ENCODE assay signal across 9 mouse cellular contexts in genomic region chr11:22956830-22957229, GRCm38 (mm10). TPM values are rescaled to one million over a fixed set of nuclear protein-coding genes. Genes with fewer than 3 reads are reported as not detected.
DNase-seq lines count a peak whose midpoint lies in the region; ATAC-seq and TF ChIP-seq lines count a peak whose summit lies in the region.
"Had no signal": no experiment of that assay in that cellular context is flagged by ENCODE, and none has a peak within 500 bp of the region (broad histone marks: within the 10 kb centered on the region; RNA-seq: fewer than 3 reads in every experiment).

No protein-coding gene starts in this region.

- H3K4me1 ChIP-seq in midbrain, embryonic 10.5 days: no peaks in the 10 kb centered on the region
- H3K4me1 ChIP-seq in midbrain, embryonic 16.5 days (ENCODE audit: control insufficient read depth, insufficient read depth, low read length): no peaks in the 10 kb centered on the region
- no peaks in the 10 kb centered on the region for H3K4me1 ChIP-seq in embryonic fibroblast, embryonic 13.5 days (ENCODE audit: control insufficient read depth, insufficient read depth, low read length)
- peaks cover 3% of the 10 kb centered on the region for H3K4me1 ChIP-seq in lung, adult 2 months (ENCODE audit: control insufficient read depth, insufficient read depth, low read length)
- no peaks in the 10 kb centered on the region for H3K4me1 ChIP-seq in small intestine, adult 2 months (ENCODE audit: control insufficient read depth, insufficient read depth, insufficient read length, low read length)

- H3K4me3 ChIP-seq in midbrain, embryonic 10.5 days: no peak overlapping the region
- no peak overlapping the region for H3K4me3 ChIP-seq in midbrain, embryonic 16.5 days (ENCODE audit: low read depth, low read length)
- H3K4me3 ChIP-seq in embryonic fibroblast, embryonic 13.5 days (ENCODE audit: insufficient read depth, low read length): no peak overlapping the region
- no peak overlapping the region for H3K4me3 ChIP-seq in lung, adult 2 months (replicated peaks; ENCODE audit: extremely low read depth, low read depth, low read length)
- no peak overlapping the region for H3K4me3 ChIP-seq in small intestine, adult 2 months (ENCODE audit: low read depth, low read length)
- H3K4me3 ChIP-seq: erythroblast, embryonic 14.5 days had no signal

- no peaks in the 10 kb centered on the region for H3K27me3 ChIP-seq in midbrain, embryonic 10.5 days (ENCODE audit: low read depth, poor library complexity, severe bottlenecking)
- no peaks in the 10 kb centered on the region for H3K27me3 ChIP-seq in midbrain, embryonic 16.5 days (ENCODE audit: control insufficient read depth, insufficient read depth, low read depth, low read length)
- no peaks in the 10 kb centered on the region for H3K27me3 ChIP-seq in small intestine, adult 2 months (ENCODE audit: control insufficient read depth, insufficient read depth, low read length)

- no peak overlapping the region for H3K4me2 ChIP-seq in midbrain, embryonic 16.5 days (ENCODE audit: low read length)

- WGBS in midbrain, embryonic 10.5 days: 81% methylated on average over 4 of the region's 4 CpGs
- 69% methylated on average over 4 of the region's 4 CpGs for WGBS in midbrain, embryonic 16.5 days
- 65% methylated on average over 4 of the region's 4 CpGs for WGBS in lung, adult 2 months
- 73% methylated on average over 4 of the region's 4 CpGs for WGBS in small intestine, adult 2 months

- no peak for TF ChIP-seq POLR2A in embryonic fibroblast, embryonic 13.5 days (IDR thresholded peaks at IDR 0.05; ENCODE audit: low read depth, low read length)
- no peak for TF ChIP-seq POLR2A in lung, adult 2 months (IDR thresholded peaks at IDR 0.05; ENCODE audit: borderline replicate concordance, extremely low read depth, low read depth, low read length)
- no peak for TF ChIP-seq POLR2A in small intestine, adult 2 months (IDR thresholded peaks at IDR 0.05; ENCODE audit: low read depth, low read length)

- ATAC-seq in midbrain, embryonic 16.5 days: no peak
- ATAC-seq in inflammation-experienced regulatory T-cells, adult 6 months: peak; percentile 69

- TF ChIP-seq CTCF in embryonic fibroblast, embryonic 13.5 days (IDR thresholded peaks at IDR 0.05; ENCODE audit: borderline replicate concordance, insufficient read depth, low read length): peak; percentile 74; the same call in 1 of the 2 replicates
- TF ChIP-seq CTCF in lung, adult 2 months (IDR thresholded peaks at IDR 0.05; ENCODE audit: insufficient read depth, low read length): peak; percentile 78
- TF ChIP-seq CTCF in small intestine, adult 2 months (IDR thresholded peaks at IDR 0.05; ENCODE audit: extremely low read depth, insufficient read length, insufficient replicate concordance, low read depth, low read length): peak; percentile 67; the same call in 1 of the 2 replicates

- no peaks in the 10 kb centered on the region for H3K9me3 ChIP-seq in midbrain, embryonic 10.5 days (replicated peaks)
- no peaks in the 10 kb centered on the region; the same call in 1 of the 2 replicates for H3K9me3 ChIP-seq in midbrain, embryonic 16.5 days (replicated peaks; ENCODE audit: control insufficient read depth, low read length, poor library complexity, severe bottlenecking)

- H3K36me3 ChIP-seq in midbrain, embryonic 10.5 days: peaks cover 33% of the 10 kb centered on the region
- 0 out of 2 replicates have a peak, but pooled peaks cover 2% of the 10 kb centered on the region for H3K36me3 ChIP-seq in midbrain, embryonic 16.5 days (ENCODE audit: control insufficient read depth, insufficient read depth, low read length)
- H3K36me3 ChIP-seq in small intestine, adult 2 months (ENCODE audit: control insufficient read depth, insufficient read depth, low read length): peaks cover 7% of the 10 kb centered on the region

- no peak overlapping the region for H3K9ac ChIP-seq in midbrain, embryonic 16.5 days (ENCODE audit: low read depth, low read length)

- peak; percentile 19 for DNase-seq in midbrain, embryonic 10.5 days (ENCODE audit: low spot score)
- peak; percentile 81 for DNase-seq in R1 (ENCODE audit: low read depth, low spot score)
- DNase-seq in lung, adult 2 months: peak; percentile 48
- DNase-seq in frontal cortex, adult 2 months (ENCODE audit: extremely low spot score in 1 of 2, low spot score in 1 of 2): no peak

- H3K27ac ChIP-seq in midbrain, embryonic 10.5 days (replicated peaks): no peak overlapping the region
- H3K27ac ChIP-seq in midbrain, embryonic 16.5 days (ENCODE audit: low read length): no peak overlapping the region
- no peak overlapping the region for H3K27ac ChIP-seq in embryonic fibroblast, embryonic 13.5 days (ENCODE audit: insufficient read depth, low read length)
- no peak overlapping the region for H3K27ac ChIP-seq in small intestine, adult 2 months (ENCODE audit: insufficient read depth, low read depth, low read length)

RNA-seq across cellular contexts. Expression of gene Zrsr1, which starts 15.0 kb away (rescaled TPM):
- 2.9 and 3.2 TPM in 2 replicates for polyA plus RNA-seq in midbrain, embryonic 10.5 days (2016; fragmentation: Nextera tagmentation; extraction: Ambion mirVana)
- 6.1 and 7.1 TPM in 2 replicates for polyA plus RNA-seq in midbrain, embryonic 16.5 days (2015; fragmentation: Nextera tagmentation; extraction: Ambion mirVana)
- 11.0 and 12.6 TPM in 2 replicates for polyA plus RNA-seq in embryonic fibroblast, embryonic 13.5 days (2011; ENCODE audit: insufficient read length, low read depth, missing spikeins)
- polyA plus RNA-seq in inflammation-experienced regulatory T-cells, adult 6 months (2017; shearing (Covaris generic)): 10 to 100 TPM in 1 of 3 experiments, 1 to 10 TPM in 2; 6.2 to 11.1 (median 8.8) TPM
- 10.2 and 11.5 TPM in 2 replicates for polyA plus RNA-seq in lung, adult 2 months (2012; rRNA removed)
- 2.5 and 3.9 TPM in 2 replicates for polyA plus RNA-seq in small intestine, adult 2 months (2012; rRNA removed)
- 59.0 and 60.0 TPM in 2 replicates for polyA plus RNA-seq in frontal cortex, adult 2 months (2012; rRNA removed)

RNA-seq across cellular contexts. Expression of gene Gm28048, which starts 25.1 kb away (rescaled TPM):
- 3.0 and 3.2 TPM in 2 replicates for polyA plus RNA-seq in midbrain, embryonic 10.5 days (2016; fragmentation: Nextera tagmentation; extraction: Ambion mirVana)
- 2.9 and 5.7 TPM in 2 replicates for polyA plus RNA-seq in midbrain, embryonic 16.5 days (2015; fragmentation: Nextera tagmentation; extraction: Ambion mirVana)
- 14.0 and 14.1 TPM in 2 replicates for polyA plus RNA-seq in embryonic fibroblast, embryonic 13.5 days (2011; ENCODE audit: insufficient read length, low read depth, missing spikeins)
- polyA plus RNA-seq in inflammation-experienced regulatory T-cells, adult 6 months (2017; shearing (Covaris generic)): 10 to 100 TPM; 32.2 to 37.8 (median 34.9) TPM
- not detected in 2 replicates for polyA plus RNA-seq in lung, adult 2 months (2012; rRNA removed)
- not detected in 2 replicates for polyA plus RNA-seq in small intestine, adult 2 months (2012; rRNA removed)
- 3.8 and 6.4 TPM in 2 replicates for polyA plus RNA-seq in frontal cortex, adult 2 months (2012; rRNA removed)
- polyA plus RNA-seq: erythroblast, embryonic 14.5 days had no signal

RNA-seq across cellular contexts. Expression of gene Commd1, which starts 25.4 kb away (rescaled TPM):
- polyA plus RNA-seq in midbrain, embryonic 10.5 days (2016; fragmentation: Nextera tagmentation; extraction: Ambion mirVana): 385 and 427 TPM in 2 replicates
- polyA plus RNA-seq in midbrain, embryonic 16.5 days (2015; fragmentation: Nextera tagmentation; extraction: Ambion mirVana): 248 and 268 TPM in 2 replicates
- polyA plus RNA-seq in embryonic fibroblast, embryonic 13.5 days (2011; ENCODE audit: insufficient read length, low read depth, missing spikeins): 88.3 and 102 TPM in 2 replicates
- 100 to 1,000 TPM in 1 of 3 experiments, 10 to 100 TPM in 2; 72.3 to 139 (median 76.1) TPM for polyA plus RNA-seq in inflammation-experienced regulatory T-cells, adult 6 months (2017; shearing (Covaris generic))
- polyA plus RNA-seq in lung, adult 2 months (2012; rRNA removed): 4.7 and 10.0 TPM in 2 replicates
- 4.9 and 5.2 TPM in 2 replicates for polyA plus RNA-seq in small intestine, adult 2 months (2012; rRNA removed)
- polyA plus RNA-seq in frontal cortex, adult 2 months (2012; rRNA removed): 39.1 and 46.5 TPM in 2 replicates

RNA-seq across cellular contexts. Expression of gene Cct4, which starts 33.5 kb away (rescaled TPM):
- 396 and 436 TPM in 2 replicates for polyA plus RNA-seq in midbrain, embryonic 10.5 days (2016; fragmentation: Nextera tagmentation; extraction: Ambion mirVana)
- 276 and 291 TPM in 2 replicates for polyA plus RNA-seq in midbrain, embryonic 16.5 days (2015; fragmentation: Nextera tagmentation; extraction: Ambion mirVana)
- 391 and 422 TPM in 2 replicates for polyA plus RNA-seq in embryonic fibroblast, embryonic 13.5 days (2011; ENCODE audit: insufficient read length, low read depth, missing spikeins)
- polyA plus RNA-seq in inflammation-experienced regulatory T-cells, adult 6 months (2017; shearing (Covaris generic)): 100 to 1,000 TPM; 197 to 230 (median 201) TPM
- 123 and 181 TPM in 2 replicates for polyA plus RNA-seq in lung, adult 2 months (2012; rRNA removed)
- polyA plus RNA-seq in small intestine, adult 2 months (2012; rRNA removed): 40.9 and 121 TPM in 2 replicates
- 63.7 and 77.8 TPM in 2 replicates for polyA plus RNA-seq in frontal cortex, adult 2 months (2012; rRNA removed)

RNA-seq across cellular contexts. Expression of gene Fam161a, which starts 50.5 kb away (rescaled TPM):
- 1.6 and 3.1 TPM in 2 replicates for polyA plus RNA-seq in midbrain, embryonic 10.5 days (2016; fragmentation: Nextera tagmentation; extraction: Ambion mirVana)
- polyA plus RNA-seq in midbrain, embryonic 16.5 days (2015; fragmentation: Nextera tagmentation; extraction: Ambion mirVana): 5.4 and 6.7 TPM in 2 replicates
- polyA plus RNA-seq in embryonic fibroblast, embryonic 13.5 days (2011; ENCODE audit: insufficient read length, low read depth, missing spikeins): 3.0 and 4.2 TPM in 2 replicates
- polyA plus RNA-seq in inflammation-experienced regulatory T-cells, adult 6 months (2017; shearing (Covaris generic)): 1 to 10 TPM; 2.0 to 6.1 (median 2.8) TPM
- 3.2 and 6.3 TPM in 2 replicates for polyA plus RNA-seq in lung, adult 2 months (2012; rRNA removed)
- 0.06 TPM in 1 of 2 replicates, not detected in the other for polyA plus RNA-seq in small intestine, adult 2 months (2012; rRNA removed)
- 4.1 and 4.5 TPM in 2 replicates for polyA plus RNA-seq in frontal cortex, adult 2 months (2012; rRNA removed)

Comparison
In these comparisons a context has a peak if more than half of its experiments do, and no peak if none do; other contexts are left out.
1. DNase-seq: peak in midbrain, embryonic 10.5 days (single experiment), R1 (single experiment) and lung, adult 2 months (single experiment); none in frontal cortex, adult 2 months (0 of 2).
2. Peak in every context shown above with its lines, with median percentiles within 50 percentile points of each other: CTCF ChIP-seq.